Mouse (Mus musculus) frontal cortex, postnatal 14 days (tissue): ENCODE data around the gene Pvr.

ENCODE experiments used
- DNase-seq, 2 experiments: peaks; one replicate each; pipeline ENCODE4 v3.0.0; 2022; ENCODE audit warnings: low spot score in 2 of 2

Gene Pvr

DNA sequence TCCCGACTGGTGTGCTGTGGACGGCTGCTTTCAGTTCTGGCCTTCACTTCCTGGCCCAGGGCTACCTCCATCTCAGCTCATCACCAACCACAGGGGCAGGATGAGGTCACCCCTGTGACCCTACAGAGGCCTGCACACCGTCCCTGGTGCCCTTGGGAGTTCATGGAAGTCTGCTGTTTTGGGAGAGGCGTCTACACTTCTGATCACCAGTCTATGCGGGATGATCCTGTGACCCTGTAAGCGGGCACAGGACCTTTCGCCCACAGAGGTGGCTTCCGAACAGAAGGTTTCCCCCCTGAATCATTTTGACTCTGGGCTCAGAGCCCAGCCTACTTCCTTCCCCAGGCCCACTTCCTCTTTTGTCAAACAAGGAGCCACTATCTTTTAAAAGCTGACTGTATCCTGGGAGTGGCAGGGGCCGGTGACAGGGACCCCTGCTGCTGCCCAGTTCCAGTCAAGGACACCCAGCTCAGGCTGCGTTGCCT lies 49.8 kb downstream of the Pvr start:
- no peak for DNase-seq

DNA sequence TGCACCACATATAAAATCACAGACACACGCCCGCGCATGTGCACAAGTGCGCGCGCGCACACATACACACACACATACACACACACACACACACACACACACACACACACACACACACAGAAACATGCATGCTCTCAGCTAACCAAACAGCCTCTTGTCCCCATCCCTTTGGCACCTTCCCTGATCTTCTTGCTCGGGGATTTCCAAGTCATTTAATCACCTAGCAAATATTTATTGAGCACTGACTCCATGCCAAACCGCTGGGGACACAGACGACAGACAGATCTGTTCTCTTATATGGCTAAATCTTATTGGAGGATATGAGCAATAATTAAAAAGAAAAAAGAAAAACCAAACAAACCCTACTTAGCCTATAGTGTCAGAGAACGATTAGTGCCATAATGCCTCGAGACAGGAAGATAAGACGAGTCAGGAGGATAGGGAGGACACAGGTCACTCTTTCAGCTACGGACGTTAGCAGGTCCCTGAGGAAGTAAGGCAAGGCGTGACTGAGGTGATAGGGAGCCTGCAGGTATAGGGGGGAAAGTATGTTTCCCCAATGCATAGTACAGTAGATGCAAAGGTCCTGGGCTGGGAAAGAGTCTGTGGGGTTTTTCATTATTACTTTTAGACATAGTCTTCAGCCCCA lies 53.1 kb downstream of the Pvr start:
- no peak for DNase-seq

- DNase-seq, result no peak
These were observed 54.5 kb downstream of the Pvr start for GRCm38 (mm10) chr7:19866490-19866889.

DNA sequence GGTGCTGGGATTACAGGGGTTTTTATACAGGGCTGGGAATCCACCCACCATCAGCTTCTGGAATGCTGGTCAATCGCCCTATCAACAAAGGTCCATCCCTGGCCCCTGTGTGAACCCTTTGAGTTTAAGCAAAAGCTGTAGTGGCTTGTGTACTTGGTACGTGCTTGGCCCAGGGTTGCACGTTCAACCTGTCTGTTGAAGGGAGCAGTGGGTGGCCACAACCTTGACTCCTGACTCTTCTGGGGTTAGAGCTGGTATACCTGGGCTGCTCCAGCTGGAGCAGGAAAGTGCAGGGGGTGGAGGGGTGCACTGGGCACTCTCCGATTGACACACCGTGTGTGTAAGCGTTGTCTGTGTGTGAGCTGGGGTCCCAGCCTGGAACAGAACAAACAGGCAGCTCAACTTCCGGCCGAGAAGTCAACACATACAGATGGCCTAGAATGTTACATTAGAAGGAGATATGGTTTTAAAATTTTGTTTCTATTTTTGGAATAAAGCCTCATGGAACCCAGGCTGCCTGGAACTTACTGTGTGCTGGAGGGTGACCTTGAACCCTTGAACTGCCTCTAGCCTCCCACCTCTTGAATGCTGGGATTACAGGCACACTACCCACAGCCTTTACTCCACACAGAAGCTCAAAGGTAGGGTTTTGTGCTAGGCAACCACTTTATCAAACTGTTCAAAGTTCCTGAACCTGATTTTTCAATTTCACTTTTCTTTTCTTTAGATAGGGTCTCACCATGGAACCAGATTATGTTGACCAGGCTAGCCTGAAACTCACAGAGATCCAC lies 55.5 kb downstream of the Pvr start:
- DNase-seq, result no peak

- no peak for DNase-seq
These were observed 56.7 kb downstream of the Pvr start for GRCm38 (mm10) chr7:19864241-19864640.

DNA sequence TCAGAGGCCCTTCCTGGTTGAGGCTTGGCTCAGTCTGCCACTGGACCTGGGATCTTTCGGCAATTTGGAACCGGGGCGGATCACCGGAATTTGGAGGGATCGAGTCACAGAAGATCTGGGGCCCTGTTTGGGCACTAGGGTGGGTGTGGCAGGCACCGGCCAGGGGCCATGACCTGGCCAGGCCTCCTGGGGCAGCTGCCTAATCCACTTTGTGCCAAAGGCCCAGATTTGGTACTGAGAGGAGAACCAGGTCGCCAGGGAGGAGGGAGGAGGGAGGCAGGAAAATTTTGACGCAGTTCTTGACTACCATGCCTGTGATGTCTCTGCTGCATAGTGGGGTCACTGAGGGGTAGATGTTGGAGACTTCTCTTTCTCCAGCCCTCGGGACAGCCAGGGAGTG lies 59.8 kb downstream of the Pvr start, which contains the start of gene Ceacam16:
Gene Ceacam16, minus strand, starts transcription at position 101 of the 400 bp plus-strand sequence.
- DNase-seq, result no peak

DNA sequence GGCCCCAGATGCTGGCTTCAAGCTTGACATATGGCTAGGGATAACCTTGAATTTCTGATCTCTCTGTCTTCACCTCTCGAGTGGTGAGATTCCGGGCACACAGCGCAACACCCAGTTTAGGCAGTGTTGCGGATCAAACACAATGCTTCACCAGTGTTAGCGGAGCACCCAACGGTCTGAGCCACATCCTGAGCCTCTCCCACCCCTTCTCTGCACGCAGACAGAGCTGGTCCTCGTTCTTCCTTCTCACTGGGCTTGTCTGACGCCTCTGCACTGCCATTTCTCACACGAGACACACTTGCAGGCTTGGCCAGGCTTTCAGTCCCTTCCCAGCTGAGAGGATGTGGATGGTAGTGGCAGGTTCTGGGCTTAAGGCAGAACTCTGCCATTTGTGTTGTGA lies 61.2 kb downstream of the Pvr start:
- no peak for DNase-seq

DNA sequence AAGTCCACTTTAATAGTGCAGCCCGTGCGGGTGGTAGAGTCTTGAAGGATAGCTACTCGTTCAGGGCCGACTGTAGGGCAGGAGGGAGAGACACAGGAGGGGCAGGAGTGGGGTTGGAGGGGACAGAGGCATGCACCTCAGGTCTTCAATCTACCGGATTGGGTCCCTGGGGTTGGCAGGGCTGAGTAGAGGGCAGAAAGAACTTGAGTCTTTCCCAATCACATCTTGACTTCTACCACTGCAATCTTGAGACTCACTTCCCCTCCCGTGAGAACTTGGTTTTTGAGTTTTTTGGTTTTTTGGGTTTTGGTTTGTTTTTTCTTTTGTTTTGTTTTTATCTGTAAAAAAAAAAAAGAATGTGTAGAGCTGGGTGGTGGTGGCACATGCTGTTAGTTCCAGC lies 64.7 kb downstream of the Pvr start:
- DNase-seq, result no peak

DNA sequence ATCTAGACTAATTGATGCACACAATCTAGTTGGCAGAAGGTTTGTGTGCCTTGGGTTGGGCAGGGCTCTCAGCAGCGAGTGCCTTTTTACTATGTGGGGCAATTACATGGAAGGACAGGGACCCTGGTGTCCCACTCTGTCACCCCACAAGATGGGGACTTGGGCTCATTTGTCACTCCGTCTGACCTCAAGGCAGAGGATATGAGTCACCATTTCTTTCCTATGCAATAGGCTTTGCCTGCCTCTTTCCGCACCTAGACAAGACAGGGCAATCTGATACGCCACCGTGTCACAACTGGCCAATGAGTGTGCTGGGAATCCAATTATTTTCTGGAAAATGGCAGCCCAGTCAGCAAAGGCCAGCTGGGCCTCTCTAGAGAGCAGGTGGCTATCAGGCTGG lies 65.3 kb downstream of the Pvr start:
- no peak for DNase-seq
